Mouse (Mus musculus): ENCODE measurements at regions not wholly inside any gene's neighbourhood (a gene's known extent, or its start where the extent isn't known, plus 50 kb on each side); places are given as distances from the start of the nearest gene placed in this dataset.

- DNase-seq = no peak
- intact Hi-C loops (cut with DNase I) = no loop called here
These were observed 244.0 kb upstream of the Gnaz start for GRCm38 (mm10) chr10:74722971-74723370.

- DNase-seq = no peak
- intact Hi-C loops (cut with DNase I) = no loop called here
These were observed 217.5 kb upstream of the Gnaz start for GRCm38 (mm10) chr10:74749446-74749845.

- intact Hi-C loops (cut with DNase I) = no loop called here
- no peak for DNase-seq
These were observed 216.1 kb upstream of the Gnaz start for GRCm38 (mm10) chr10:74750879-74751278.

GRCm38 (mm10) chr10:74760734-74761133 lies 206.2 kb upstream of the Gnaz start:
- no peak for DNase-seq
- intact Hi-C loops (cut with DNase I) = no loop called here

GRCm38 (mm10) chr10:74789245-74789644 lies 177.7 kb upstream of the Gnaz start:
- intact Hi-C loops (cut with DNase I) = no loop called here
- DNase-seq = no peak

- intact Hi-C loops (cut with DNase I) = no loop called here
- DNase-seq = no peak
These were observed 177.0 kb upstream of the Gnaz start for GRCm38 (mm10) chr10:74789987-74790386.

- DNase-seq = no peak
- intact Hi-C loops (cut with DNase I) = no loop called here
These were observed 143.6 kb upstream of the Gnaz start for GRCm38 (mm10) chr10:74823395-74823794.

- intact Hi-C loops (cut with DNase I) = no loop called here
- no peak for DNase-seq
These were observed 132.6 kb upstream of the Gnaz start for GRCm38 (mm10) chr10:74834359-74834758.

- intact Hi-C loops (cut with DNase I) = no loop called here
- peak; percentile 25 to 51 for DNase-seq
These were observed 118.6 kb upstream of the Gnaz start for GRCm38 (mm10) chr10:74848372-74848771.

- intact Hi-C loops (cut with DNase I) = no loop called here
- DNase-seq = no peak
These were observed 111.8 kb upstream of the Gnaz start for GRCm38 (mm10) chr10:74854991-74855664.

All from heart, postnatal 36 days (tissue).